In genomic region chr3:82273511-82273910, GRCm38 (mm10) we compare ENCODE assay signal across 7 mouse cellular contexts.
DNase-seq lines count a peak whose midpoint lies in the region; ATAC-seq and TF ChIP-seq lines count a peak whose summit lies in the region.
"Not testable (repeated sequence)": the region's sequence is repeated elsewhere in the genome, so short reads cannot be mapped to it uniquely, and the experiment has no call there.

No protein-coding gene starts in this region.

- not testable (repeated sequence) for H3K27me3 ChIP-seq in forebrain, embryonic 15.5 days; heart, embryonic 11.5 days (ENCODE audit: control insufficient read depth, insufficient read depth, low read length); heart, embryonic 14.5 days (ENCODE audit: control insufficient read depth, insufficient read depth, low read length); intestine, embryonic 15.5 days (replicated peaks); lung, embryonic 14.5 days (ENCODE audit: insufficient read depth, low read length)

- ATAC-seq in forebrain, embryonic 15.5 days (replicated peaks); heart, embryonic 11.5 days (replicated peaks; ENCODE audit: insufficient number of reproducible peaks, low FRiP score, low TSS enrichment); heart, embryonic 14.5 days (ENCODE audit: insufficient number of reproducible peaks, insufficient read depth, low FRiP score, low read depth); lung, embryonic 14.5 days (ENCODE audit: insufficient read depth): not testable (repeated sequence)
- 0 out of 2 replicates have a peak, but pooled peaks have one; percentile 23 for ATAC-seq in intestine, embryonic 15.5 days

- not testable (repeated sequence) for H3K9ac ChIP-seq in forebrain, embryonic 15.5 days (replicated peaks); heart, embryonic 11.5 days (ENCODE audit: low read depth, low read length); heart, embryonic 14.5 days (ENCODE audit: low read length); intestine, embryonic 15.5 days; lung, embryonic 14.5 days

- H3K27ac ChIP-seq in forebrain, embryonic 15.5 days (replicated peaks) = peak overlapping the region; percentile 76; the same call in 1 of the 2 replicates
- H3K27ac ChIP-seq in heart, embryonic 11.5 days (ENCODE audit: low read depth, low read length) = peak overlapping the region; percentile 82; the same call in 1 of the 2 replicates
- H3K27ac ChIP-seq in heart, embryonic 14.5 days (replicated peaks in 1 of 2; ENCODE audit: control insufficient read depth in 1 of 2, insufficient read depth in 1 of 2, low read depth in 2 of 2, low read length in 2 of 2) = peak overlapping the region; percentile 80 to 90
- not testable (repeated sequence) for H3K27ac ChIP-seq in intestine, embryonic 15.5 days
- H3K27ac ChIP-seq in lung, embryonic 14.5 days (ENCODE audit: low read depth) = peak overlapping the region; percentile 86; the same call in 1 of the 2 replicates

- H3K4me2 ChIP-seq in forebrain, embryonic 15.5 days (replicated peaks); heart, embryonic 11.5 days; heart, embryonic 14.5 days (ENCODE audit: low read length); intestine, embryonic 15.5 days (replicated peaks); lung, embryonic 14.5 days: not testable (repeated sequence)

- 92% methylated on average over 2 of the region's 2 CpGs for WGBS in forebrain, embryonic 15.5 days
- 58% methylated on average over 2 of the region's 2 CpGs for WGBS in heart, embryonic 11.5 days (ENCODE audit: insufficient replicate concordance)
- WGBS in heart, embryonic 14.5 days = 47% methylated on average over 2 of the region's 2 CpGs
- WGBS in intestine, embryonic 15.5 days = 69% methylated on average over 2 of the region's 2 CpGs
- WGBS in lung, embryonic 14.5 days = 64% methylated on average over 2 of the region's 2 CpGs

- not testable (repeated sequence) for H3K9me3 ChIP-seq in forebrain, embryonic 15.5 days; heart, embryonic 11.5 days (replicated peaks; ENCODE audit: control insufficient read depth, low read length); heart, embryonic 14.5 days (ENCODE audit: control insufficient read depth, low read length); intestine, embryonic 15.5 days; lung, embryonic 14.5 days (ENCODE audit: low read depth, low read length)

- peaks cover 17% of the 10 kb centered on the region for H3K4me1 ChIP-seq in forebrain, embryonic 15.5 days
- peaks cover 10% of the 10 kb centered on the region for H3K4me1 ChIP-seq in heart, embryonic 11.5 days (ENCODE audit: control insufficient read depth, insufficient read depth, low read length)
- H3K4me1 ChIP-seq in heart, embryonic 14.5 days (ENCODE audit: control insufficient read depth in 2 of 2, insufficient read depth in 2 of 2, low read length in 2 of 2) = peaks cover 10 to 29% of the 10 kb centered on the region in 2 experiments; a peak in 3 of 4 replicates
- H3K4me1 ChIP-seq in intestine, embryonic 15.5 days (replicated peaks) = not testable (repeated sequence)
- 0 out of 2 replicates have a peak, but pooled peaks cover 10% of the 10 kb centered on the region for H3K4me1 ChIP-seq in lung, embryonic 14.5 days (ENCODE audit: insufficient read depth)

- DNase-seq in kidney, adult 11 months = peak; percentile 30
- DNase-seq in kidney, adult 9 months = peak; percentile 53
- not testable (repeated sequence) for DNase-seq in lung, embryonic 14.5 days

- not testable (repeated sequence) for H3K36me3 ChIP-seq in forebrain, embryonic 15.5 days; heart, embryonic 11.5 days (ENCODE audit: control insufficient read depth, insufficient read depth, low read length); heart, embryonic 14.5 days (ENCODE audit: control insufficient read depth, insufficient read depth, low read length); intestine, embryonic 15.5 days; lung, embryonic 14.5 days (ENCODE audit: insufficient read depth)

- H3K4me3 ChIP-seq in forebrain, embryonic 15.5 days; heart, embryonic 11.5 days (ENCODE audit: low read depth, low read length); heart, embryonic 14.5 days (ENCODE audit: control insufficient read depth in 1 of 2, insufficient read depth in 1 of 2, low read depth in 1 of 2, low read length in 2 of 2); intestine, embryonic 15.5 days (replicated peaks); lung, embryonic 14.5 days (ENCODE audit: low read depth, low read length): not testable (repeated sequence)

- TF ChIP-seq CTCF in lung, embryonic 14.5 days (IDR thresholded peaks at IDR 0.05; ENCODE audit: low read depth) = not testable (repeated sequence)
